Mouse (Mus musculus) spleen, adult 2 months (tissue): Measurements from ENCODE around the gene Pappa.

Experiments used
- CTCF ChIP-seq: fragments of 200-500 bp; IDR thresholded peaks from 2 replicates; pipeline ENCODE4 v1.5.1; 2011; ENCODE audit warnings: mild to moderate bottlenecking, inconsistent platforms; ENCODE audit not compliant: insufficient read depth, insufficient read length, insufficient replicate concordance; ENCODE audit errors: extremely low read depth
- POLR2A ChIP-seq: fragments of 200-500 bp; IDR thresholded peaks from 2 replicates; pipeline ENCODE4 v1.6.1; 2011; ENCODE audit warnings: low read depth, low read length, inconsistent platforms

DNA sequence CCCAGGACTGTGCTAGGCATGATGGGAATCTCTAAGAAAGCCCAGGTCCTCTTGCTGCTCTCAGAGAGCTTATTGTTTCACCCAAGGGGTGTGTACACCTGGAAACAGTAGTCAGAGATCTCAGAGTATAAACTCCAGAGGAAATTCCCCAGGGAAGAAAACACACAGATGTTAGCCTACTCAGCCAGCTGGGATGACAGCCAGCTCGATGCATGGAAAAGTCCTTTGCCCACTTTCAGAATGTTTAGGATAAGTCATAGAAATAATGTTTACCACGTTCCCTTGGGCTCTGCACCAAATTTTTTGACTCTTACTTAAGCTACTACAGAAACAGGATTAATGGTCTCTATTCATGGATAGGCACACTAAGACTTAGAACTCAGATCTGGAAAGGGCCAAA lies 143.1 kb downstream of the Pappa start:
- TF ChIP-seq CTCF (no peak), POLR2A (no peak)
